Mouse (Mus musculus) kidney, postnatal 36 days (tissue): ENCODE measurements at regions not wholly inside any gene's neighbourhood (a gene's known extent, or its start where the extent isn't known, plus 50 kb on each side); places are given as distances from the start of the nearest gene placed in this dataset.
A peak's percentile ranks its signal among the peaks of the same experiment; 100 is the strongest.

Experiments
- DNase-seq, 2 experiments: peaks; one replicate each; pipeline ENCODE4 v3.0.0; 2021 to 2022; ENCODE audit warnings: mixed read lengths in 2 of 2

DNA sequence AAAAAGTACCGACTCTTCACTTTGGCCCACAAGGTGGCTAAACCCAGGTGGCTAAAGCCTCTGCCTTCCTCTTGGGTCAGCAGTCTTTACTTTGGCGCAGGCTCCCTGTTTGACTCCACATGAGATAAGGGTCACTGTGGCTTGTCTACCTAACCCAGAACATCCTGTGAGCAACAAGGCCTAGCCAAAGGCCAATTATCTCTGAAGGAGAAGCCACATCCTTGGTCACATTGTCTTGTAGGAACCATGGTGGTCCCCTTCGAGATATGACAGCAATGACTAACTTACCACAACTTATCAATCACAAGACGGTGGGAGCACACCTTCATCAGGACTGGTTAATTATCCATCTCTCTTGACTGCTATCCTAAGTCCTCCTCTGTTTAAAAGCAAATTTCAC lies 73.3 kb upstream of the Pja1 start:
- DNase-seq, result no peak

DNA sequence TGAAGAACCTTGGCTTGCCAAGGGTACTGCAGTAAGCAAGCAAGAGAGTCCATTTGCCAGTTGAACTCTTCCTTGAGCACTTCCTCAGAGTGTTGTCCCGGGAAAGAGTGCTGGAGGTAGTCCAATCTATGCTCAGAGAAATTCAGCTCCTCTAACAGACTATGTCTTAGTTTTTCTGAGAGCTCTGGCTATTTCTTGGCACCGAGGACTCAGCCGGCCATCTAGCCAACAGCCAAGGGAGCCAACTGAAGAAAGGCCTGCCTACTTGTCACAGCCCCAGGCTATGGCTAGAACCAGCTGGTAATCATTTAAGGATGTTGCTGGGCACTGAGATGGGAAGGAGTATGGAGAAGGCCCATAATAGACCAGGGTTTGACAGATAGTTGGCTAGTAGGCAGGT lies 70.8 kb upstream of the Pja1 start:
- no peak for DNase-seq

GRCm38 (mm10) chrX:99540087-99540576 lies 69.1 kb upstream of the Pja1 start:
- DNase-seq, result peak; percentile 14 to 32

DNA sequence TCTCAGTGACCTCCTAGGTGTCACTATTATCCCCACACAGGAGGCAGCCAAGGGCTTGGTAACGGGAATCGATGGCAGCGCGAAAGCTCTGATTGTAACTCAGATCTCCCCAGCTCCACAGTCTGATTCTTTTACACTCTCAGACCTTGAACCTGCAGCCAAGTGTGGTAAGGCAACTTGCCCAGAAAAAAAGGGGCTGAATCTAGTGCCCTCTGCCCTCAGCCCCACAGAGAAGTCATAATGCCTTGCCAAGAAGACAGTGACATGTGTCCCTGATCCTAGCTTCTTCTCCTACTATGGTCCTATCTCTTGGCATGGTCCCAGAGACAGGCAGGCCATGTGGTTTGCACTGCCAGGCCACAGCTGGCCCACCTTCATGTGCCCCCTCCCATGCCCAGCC lies 68.6 kb upstream of the Pja1 start:
- peak; percentile 14 to 22 for DNase-seq

GRCm38 (mm10) chrX:99537814-99538213 lies 66.7 kb upstream of the Pja1 start:
- DNase-seq, result no peak

DNA sequence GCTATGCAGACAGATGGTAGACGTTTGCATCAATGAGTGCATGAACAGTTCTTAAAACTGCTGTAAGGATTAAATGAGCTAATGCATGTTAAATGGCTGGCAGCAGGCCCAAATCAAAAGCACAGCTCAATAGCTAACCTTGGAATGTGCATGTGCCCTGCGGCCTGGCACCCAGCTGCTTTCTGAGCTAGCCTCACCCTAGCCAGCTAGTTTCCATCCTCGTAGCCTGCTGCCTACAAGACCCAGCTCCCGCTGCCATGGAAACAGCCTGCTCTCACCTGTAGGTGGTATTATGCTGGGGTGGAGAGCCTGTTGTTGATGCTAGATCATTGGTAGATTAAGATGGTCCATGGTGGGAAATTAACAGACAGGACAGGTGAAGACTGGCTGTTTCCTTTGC lies 63.8 kb upstream of the Pja1 start:
- peak; percentile 67 to 69 for DNase-seq

DNA sequence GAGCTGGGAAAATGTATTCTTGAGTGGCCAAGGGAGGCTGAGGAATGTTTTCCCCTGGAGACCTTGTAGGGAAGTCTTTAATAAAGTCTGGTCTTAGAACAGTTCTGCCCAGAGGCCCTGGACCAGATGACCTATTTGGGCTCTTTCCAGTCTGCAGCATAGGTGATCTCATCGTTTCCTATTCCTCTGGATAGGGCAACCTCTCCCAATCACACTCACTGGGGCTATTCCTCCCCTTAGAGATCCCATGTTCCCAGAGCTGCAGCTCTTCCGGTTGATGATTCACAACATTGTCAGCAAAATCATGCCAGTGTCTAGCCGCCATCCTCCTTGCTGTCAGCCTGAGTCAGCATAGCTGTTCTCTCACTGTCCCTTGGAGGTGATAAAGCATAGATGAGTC lies 60.1 kb upstream of the Pja1 start:
- peak; percentile 31 to 59 for DNase-seq

GRCm38 (mm10) chrX:99530511-99530910 lies 59.4 kb upstream of the Pja1 start:
- DNase-seq, result no peak

DNA sequence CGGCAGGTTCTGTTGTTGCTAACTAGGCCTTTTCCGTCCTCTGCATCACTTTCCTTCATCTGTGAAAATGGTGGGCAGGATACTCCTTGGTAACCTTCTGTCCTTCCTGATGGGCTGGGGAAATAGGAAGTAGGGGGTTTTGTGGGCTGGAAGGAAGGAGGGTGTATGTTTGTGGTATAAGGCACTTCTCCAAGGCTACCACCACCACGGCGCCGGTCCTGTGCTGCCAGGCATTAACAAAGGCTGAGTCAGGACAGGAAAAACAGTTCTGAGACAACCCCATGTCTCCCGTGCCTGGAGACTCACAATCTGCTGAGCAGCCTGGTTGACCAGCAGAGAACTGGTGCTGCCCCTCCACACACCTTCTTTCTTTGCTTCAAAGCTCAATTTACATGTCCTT lies 52.2 kb upstream of the Pja1 start:
- no peak for DNase-seq

- DNase-seq, result peak; percentile 56 to 82
Observed at GRCm38 (mm10) chrX:99522830-99523229, 51.8 kb upstream of the Pja1 start.

DNA sequence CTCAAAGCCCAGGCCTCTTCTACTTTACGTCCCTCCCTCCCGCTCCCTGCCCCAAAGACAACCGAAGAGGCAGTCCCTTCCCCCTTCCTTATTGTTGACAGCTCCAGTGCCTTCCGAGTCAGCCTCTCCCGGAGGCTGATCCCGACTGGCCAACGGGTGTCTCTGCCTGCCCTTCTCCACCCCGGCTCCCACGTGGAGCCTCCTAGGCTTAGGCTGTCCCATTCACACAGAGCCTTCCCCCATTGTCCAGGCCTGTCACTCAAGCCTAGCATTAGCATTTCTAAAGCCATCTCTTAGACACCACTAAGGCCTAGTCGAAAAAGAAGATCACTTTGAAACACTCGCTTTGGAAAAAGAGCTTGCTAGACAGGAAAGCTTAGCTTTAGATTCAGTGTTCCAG lies 51.2 kb upstream of the Pja1 start:
- no peak for DNase-seq

GRCm38 (mm10) chrX:99521866-99522265 lies 50.8 kb upstream of the Pja1 start:
- no peak for DNase-seq
